Mouse (Mus musculus) retina, postnatal 7 days (tissue): ENCODE measurements at regions not wholly inside any gene's neighbourhood (a gene's known extent, or its start where the extent isn't known, plus 50 kb on each side); places are given as distances from the start of the nearest gene placed in this dataset.
A peak's percentile ranks its signal among the peaks of the same experiment; 100 is the strongest.

Experiments used
- DNase-seq: peaks from one replicate; pipeline ENCODE4 v3.0.0-alpha.2; 2012; ENCODE audit warnings: low read depth, low spot score

DNA sequence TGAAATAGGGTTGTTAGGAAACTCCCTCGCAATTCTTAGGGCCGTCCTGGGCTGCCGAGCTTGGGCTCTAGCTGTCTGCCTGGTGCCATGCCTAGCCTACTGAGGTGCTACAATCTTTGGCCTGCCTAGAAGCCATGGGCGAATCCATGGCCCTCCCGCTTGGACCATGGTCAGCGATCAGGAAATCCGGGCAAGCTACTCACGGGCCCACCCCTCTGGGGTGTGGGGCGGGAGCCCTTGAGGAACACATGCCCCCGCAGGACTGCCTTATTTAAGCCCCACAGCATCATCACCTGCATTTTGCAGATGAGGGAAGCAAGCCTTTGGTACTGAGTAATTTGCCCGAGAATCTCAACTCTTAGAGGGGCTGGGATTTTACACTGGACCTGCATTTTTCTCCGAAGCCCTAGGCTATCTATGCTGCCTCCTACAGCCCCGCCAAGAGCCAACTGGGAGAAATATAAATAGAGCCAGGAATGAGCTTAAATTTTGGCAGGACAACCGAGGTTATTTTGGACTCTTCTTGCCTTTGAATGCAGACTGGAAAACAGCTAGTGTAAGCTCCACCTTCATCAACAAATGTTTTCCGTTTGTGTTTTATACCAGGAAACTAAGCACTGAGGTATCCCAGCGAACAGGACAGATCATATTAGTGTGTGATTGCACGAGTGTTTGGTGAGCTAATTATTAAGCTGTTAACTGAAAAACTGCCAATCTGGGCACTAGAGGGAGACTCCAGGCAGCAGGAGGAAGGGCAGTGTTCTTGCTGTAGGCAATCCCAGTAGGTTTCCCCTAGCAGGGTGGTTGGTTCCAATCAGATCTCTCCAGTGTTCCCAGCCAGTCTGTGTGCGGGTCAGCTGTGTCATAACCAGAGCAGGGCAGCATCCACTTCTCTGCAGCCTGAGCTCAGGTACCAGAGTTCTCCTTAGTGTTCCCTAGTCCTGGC is 183.6 kb upstream of the Foxn2 start:
- DNase-seq, result no peak

DNA sequence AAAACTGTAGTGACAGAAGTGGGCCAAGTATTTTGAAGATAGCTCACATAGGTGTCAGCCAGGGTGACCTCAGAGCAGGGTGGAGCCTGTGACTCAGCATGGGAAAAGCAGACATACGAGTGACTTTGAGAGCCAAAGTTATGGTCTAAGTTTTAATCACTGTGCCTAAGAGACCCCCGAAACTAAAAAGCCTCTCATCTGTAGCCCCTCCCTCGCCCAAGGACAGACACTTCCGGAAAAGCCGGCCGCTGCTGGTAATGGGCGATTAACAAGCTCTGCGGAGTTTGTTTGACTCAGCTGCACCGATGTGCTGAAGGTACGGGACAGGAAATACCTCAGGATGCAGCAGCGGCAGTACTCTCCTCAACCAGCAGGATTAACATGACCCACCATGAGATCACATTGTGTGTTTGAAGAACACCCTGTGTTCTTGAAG is 182.1 kb upstream of the Foxn2 start:
- no peak for DNase-seq

DNA sequence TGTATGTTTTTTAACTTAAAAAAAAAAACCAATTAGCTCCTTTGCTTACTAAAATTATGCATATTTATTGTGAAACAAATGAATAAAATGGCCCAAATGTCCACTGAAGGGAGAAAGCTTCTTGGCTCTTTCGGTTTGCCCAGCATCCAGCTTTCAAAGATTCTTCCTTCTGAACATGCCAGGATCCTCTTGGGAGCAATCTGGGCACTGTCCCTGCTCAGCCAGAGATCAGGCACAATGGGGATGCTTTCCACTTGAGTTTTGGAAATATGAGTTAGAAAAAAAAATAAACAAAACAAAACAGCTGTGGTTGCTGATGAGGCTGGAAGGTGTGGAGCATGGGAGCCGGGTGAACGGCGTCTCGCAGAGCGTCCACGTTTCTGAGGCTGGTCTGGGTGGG is 180.3 kb upstream of the Foxn2 start:
- DNase-seq, result no peak

DNA sequence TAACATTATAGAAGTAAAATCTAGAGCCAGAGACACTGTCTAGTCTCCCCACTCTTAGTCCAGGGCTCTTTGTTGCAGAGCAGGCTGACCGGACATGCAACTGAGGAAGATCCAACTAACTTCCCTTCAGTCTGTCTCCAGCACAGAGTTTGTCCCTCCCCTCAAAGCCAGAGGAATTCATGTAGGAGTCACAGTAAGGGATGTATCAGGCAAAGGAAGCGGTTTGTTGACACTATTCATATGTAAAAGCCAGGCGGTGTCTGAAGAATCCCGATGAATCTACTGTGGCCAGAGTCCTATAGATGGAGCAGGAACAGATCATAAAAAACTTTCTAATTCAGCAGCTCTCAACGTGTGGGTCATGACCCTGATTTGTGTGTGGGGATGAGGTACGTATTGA is 179.7 kb upstream of the Foxn2 start:
- no peak for DNase-seq

DNA sequence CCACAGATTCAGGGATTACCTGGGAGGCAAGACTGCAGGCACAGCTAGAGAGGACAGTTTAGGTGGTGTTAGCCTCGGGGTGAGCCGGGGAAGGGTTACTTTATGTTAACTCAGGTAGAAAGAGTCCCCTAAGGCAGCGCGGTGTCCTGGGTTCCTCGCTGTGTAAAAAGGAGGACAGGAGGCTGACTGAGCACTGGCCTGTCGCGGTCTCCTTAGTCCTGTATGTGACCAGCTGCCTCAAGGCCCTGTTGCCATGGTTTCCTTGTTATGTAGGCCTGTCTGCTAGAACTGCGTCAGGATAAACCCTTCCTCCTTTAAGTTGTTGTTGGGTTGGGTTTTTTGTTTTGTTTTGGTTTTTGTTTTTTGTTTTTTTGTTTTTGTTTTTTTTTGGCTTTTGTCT is 179.0 kb upstream of the Foxn2 start:
- no peak for DNase-seq

DNA sequence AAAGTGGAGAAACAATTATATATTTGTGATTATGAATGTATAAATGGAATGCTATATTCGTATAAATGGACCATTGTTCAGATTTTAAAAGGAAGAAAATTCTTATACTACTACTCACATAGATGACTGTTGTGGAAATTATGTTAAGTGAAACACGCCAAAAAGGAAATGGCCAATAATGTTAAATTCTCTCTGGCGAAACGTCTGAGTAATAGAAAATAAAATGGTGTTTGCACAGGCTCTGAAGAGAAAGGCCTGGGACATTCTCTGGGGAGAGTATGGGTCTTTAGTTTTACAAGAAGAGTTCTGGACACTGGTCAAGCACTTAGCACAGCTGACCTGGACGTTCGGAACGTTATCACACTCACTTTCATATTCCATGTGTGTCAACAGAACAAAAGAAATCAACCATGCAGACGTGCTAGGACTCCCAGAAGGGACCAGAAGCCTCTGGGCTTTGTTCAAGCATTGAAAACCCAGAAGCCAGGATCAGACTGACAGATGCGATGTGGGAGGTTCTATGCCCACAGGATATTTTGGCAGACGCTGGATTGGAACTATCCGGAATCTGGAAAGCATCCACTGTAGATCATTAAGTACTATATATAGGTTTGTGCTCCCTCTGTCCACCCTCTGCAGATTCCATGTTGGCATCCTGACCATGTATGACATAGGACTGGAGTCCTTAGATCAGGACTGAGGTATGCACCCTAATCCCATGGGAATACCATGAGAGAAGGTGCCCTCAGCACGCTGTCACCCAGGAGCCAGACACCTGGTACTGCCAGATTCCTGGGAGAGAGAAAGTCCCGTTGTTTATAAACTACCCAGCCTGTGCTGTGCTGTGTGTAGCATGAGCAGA is 178.0 kb upstream of the Foxn2 start:
- no peak for DNase-seq

DNA sequence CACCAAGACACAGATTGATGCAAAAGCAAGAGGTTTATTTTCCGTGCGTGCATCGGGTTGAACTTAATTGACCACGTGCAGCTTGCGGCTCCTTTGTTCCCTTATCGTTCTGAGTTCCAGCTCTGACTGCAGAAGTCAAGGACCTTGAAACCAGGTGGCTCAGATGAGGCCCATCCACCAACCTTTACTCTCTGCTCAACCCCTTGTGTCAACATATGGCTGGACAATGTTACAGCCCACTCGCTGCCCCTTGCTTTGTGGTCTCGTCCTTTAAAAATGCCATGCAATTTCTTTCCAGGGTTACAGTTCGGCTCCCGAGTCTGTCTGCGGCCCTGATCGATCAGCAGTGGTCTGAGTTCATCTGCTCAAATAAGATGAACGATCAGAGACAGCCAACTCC is 175.2 kb upstream of the Foxn2 start:
- no peak for DNase-seq

DNA sequence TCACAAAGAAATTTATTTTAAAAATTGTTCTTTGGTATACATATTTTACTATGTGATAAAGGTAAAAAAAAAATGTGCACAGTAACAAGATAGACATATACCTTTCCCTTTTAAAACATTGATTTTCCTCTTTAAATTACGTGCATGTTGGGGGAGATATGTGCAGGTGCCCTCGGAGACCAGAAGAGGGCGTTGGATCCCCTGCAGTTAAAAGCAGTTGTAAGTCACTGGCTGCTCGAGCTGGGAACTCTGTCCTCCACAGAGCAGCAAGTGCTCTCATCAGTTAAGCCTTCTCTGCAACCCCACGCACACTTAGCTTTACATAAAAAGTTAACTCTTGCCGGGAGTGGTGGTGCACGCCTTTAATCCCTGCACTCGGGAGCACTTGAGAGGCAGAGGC is 172.3 kb upstream of the Foxn2 start:
- DNase-seq, result no peak

DNA sequence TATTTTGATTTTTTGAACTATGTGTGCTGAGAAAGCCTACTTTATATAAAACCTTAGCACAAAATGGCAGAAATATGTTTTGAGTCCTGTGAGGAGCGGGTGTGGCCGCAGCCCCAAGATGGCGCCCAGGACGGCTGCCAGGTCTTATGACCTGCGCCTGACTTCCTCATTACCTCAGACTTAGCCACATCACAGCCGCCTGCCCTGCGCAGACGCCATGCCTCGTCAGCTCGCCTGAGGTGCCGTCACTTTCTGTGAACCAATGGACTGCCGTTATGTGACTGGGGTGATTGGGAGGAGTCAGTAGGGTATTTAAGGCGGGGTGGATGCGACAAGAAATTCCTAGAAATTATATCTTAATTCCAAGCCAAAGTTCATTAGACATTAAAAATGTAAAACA is 171.7 kb upstream of the Foxn2 start:
- no peak for DNase-seq

DNA sequence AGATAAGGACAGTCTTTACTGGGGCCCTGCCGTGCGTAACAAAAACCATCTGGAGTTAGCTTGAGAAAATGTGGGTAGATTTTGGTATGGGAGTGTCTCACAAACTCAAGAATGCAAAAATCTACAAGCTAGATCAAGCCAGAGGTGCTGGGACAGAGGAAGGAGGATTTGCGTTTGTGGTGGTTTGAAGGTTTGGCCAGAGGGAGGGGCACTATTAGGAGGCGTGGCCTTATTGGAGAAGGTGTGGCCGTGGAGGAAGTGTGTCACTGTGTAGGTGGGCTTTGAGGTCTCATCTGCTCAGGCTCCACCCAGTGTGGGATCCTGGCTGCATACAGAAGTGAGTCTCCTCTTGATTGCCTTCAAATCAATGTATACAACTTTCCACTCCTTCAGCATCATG is 169.6 kb upstream of the Foxn2 start:
- DNase-seq, result no peak

DNA sequence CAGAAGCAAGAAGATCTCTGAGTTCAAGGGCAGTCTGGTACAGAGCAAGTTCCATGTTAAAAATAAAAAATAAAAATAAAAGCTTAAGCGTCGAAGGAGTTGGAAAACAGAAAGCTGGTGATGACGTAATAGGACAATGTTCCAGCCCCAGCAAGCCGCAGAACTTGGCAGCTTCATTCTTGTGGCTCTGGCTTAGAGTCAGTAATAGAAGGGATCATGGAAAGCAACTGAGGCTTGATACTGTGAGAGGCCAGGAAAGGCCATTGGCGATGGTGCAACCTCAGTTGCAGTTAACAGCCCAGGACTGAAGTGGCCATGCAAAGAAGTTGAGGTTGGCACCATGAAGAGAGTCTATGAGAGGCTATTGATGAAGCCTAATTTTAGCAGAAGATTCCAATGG is 168.3 kb upstream of the Foxn2 start:
- DNase-seq, result no peak

DNA sequence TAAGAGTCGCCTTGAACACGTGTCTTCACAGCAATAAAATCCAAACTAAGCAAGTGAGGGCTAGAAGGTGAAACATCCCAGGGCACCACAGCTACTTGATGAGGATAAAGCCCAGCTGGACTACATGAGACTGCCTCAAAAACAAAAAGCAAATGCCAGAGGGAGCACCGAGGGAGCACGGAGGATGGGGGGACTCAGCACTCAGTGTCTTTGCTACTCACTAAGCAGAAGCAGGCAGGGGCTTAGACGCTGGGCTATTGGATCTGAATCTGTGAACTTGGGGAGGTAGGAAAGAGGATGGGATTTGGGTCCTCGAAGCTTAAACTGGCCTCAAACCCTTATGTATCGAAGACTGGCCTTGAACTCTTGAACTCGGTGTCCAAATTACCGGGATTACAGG is 167.0 kb upstream of the Foxn2 start:
- no peak for DNase-seq

DNA sequence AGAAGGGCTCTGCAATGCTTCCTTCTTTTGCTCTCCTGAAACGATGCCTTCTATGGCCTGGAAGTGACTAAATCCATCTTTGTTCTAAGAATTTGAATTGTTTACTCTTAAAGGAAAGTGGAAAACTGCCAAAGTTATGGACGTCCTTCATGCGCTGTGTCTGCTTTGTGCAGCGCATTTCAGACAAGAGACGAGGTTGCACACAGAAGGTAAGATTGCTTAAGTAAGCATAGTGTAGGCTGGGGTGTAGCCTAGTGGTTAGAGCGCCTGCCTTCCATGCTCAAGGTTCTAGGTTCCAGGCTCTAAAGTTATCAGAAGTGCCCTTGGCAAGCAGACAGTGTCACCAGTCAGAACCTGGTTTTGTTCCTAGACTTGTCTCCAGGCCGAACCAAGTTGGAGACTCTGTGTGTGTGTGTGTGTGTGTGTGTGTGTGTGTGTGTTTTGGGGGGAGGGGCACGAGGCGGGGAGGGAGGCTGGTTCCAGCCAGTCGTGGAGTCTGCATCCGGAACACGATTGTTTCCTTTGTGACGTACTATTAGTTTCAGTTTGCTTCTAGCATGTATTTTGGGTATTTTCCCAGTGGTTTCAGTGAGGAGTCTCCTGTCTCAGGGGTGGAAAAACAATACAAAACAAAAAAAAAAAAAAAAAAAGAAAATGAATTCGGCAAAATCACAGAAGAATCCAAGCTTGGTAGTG is 166.4 kb upstream of the Foxn2 start:
- no peak for DNase-seq

DNA sequence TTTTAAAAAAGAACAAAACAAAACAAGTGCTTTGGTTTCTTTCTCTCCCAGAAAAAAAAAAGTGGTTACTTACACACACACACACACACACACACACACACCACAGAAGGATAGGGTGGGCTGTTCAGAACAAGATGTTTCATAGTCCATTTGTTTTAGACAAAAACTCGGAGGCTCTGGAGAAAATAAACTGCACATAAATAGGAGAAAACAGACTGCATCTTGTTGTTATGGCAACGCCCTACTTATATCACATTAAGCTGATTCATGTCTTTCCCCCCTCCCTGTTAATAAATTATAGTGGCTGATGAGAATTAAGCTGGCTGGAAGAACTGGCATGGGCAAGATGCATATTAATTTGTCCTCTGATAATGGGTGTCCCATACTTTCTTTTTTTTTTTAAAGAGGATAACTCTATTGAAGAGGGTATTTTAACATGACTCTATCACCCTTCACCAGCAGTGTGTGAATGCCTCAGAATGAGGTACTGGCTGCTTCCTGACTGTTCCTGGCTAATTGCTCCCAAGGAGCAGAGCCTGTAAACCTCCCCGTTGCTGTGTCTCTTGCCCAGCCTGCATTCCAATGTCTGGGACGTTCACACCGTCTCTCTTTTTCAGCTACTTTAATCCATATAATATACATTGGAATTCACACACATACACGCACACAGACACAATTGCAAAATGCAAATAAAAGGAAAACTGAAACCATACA is 165.6 kb upstream of the Foxn2 start:
- peak; percentile 43 for DNase-seq

DNA sequence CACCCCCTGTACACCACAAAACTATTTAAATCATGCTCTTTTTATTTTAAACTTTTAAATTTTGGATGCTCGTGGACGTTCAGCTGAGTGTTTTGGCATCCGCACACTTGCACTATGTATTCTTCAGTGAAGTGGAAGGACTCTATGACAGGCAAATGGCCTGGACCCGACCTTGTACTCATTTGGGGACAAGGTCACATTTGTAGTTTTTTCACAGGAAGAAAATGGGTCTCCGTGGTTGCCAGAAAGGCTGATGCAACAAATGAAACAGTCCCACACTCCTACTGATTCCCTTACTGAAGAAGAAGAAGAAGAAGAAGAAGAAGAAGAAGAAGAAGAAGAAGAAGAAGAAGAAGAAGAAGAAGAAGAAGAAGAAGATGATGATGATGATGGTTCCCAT is 160.9 kb upstream of the Foxn2 start:
- DNase-seq, result no peak

DNA sequence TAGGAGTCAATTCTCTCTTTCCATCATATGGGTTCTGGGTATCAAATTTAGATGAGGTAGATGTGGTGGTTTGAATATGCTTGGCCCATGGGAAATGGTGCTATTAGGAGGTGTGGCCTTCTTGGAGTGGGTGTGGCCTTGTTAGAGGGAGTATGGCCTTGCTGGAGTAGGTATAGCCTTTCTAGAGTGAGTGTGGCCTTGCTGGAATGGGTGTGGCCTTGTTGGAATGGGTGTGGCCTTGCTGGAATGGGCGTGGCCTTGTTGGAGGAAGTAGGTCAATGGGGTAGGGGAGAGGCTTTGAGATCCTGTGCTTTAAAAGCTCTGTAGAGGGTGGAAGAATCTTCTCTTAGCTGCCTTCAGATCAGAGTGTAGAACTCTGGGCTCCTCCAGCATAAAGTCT is 157.8 kb upstream of the Foxn2 start:
- no peak for DNase-seq

DNA sequence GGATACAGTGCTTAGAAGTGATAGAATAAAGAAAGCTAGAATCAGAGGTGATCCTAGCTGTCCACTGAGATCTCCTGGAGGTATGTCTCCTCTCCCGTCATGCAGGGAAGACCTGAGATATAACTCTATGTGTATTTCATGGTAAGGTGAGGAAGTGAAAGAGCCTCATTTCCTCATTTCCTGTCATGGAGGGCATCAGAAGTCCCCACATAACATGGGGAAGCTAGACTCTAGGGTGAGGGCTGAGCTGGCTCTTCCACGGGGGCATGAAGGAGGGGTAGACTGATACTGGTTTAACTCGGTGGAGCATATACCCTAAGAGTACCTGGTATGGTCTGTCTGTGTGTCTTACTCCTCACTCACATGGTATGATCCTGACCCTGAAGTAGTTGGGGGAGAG is 156.0 kb upstream of the Foxn2 start:
- DNase-seq, result no peak

DNA sequence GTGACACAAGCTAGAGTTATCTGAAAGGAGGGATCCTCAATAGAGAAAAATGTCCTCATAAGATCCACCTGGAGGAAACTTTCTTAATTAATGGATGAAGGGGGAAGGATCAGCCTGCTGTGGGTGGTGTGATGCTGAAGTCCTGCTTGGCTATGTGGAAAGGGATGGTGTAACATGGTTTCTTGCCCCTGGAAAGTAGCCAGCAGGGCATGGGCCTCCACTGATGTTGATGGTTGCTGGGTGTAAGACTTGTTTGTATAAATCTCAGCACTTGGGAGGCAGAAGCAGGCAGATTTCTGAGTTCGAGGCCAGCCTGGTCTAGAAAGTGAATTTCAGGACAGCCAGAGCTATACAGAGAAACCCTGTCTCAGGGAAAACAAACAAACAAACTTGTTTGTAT is 152.7 kb upstream of the Foxn2 start:
- no peak for DNase-seq

DNA sequence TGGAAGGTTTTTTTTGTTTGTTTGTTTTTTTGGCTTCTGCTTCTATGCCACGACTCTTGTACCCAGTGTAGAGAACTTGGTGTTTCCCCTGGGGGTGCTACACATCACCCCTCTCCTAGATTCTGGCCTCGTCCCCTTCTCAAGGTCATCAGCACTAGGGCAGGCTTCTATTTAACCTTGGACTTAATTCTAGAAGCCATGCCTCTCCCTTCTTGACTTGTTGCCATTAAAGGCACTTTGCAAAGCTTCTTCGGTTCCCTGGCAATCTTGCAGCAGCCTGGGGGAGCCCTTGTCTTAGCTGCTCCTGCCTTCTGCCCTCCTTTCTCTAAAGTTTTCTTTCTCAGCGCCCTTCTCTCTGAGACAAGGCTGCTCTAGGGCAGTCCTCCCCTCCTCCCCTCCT is 143.0 kb upstream of the Foxn2 start:
- DNase-seq, result no peak

DNA sequence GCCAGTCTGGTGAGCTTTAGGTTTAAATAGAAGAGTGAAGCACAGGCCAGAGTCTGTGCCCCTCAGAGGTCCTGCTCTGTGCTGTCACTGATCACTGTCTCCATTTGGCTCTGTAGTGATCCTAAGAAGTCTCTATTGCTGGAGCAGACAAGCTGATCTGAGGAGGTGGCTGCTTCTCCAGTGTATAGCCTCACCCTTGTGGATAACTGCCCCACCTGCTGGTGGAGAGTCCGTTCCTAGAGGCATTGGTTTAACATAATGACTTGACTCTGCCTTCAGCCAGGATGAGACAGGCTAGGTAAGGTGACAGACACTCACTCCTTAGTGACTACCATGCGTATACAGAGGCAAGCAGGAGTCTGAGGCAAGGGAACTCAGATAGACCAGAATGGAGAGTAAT is 136.5 kb upstream of the Foxn2 start:
- no peak for DNase-seq

DNA sequence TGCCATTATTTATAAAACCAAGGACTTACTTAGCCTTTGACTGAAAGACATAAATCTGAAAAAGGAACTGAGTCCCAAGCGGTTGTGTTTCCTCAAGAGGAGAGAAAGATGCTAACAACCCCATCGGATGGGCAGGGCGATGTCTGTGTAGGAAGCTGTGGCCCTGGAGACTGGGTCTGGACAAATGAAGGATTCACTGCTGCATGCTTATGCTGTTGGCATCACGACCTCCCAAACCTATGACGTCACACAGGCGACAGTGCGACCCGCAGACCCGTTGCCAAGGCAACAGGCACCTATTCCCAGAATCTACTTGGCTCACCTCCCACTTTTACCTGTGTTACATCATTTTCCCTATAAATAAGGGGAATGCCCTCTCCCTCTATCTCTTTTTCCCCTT is 135.3 kb upstream of the Foxn2 start:
- DNase-seq, result no peak

DNA sequence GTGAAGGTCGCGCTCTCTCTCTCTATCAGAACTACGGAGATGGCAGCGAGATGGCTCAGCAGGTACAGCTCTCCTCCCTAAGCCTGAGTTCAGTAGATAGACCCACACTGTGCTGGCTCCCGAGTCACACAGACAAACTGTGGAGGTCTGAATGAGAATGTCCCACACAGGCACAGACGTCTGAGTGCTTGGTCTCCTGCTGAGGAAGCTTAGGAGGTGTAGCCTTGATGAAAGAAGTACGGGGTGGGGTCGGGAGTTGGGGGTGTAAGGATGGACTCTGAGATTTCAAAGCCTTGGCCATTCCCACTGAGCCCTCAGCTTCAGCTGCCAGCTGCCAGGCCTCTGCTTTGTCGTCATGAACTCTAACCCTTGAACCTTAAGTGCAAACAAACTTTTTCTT is 134.2 kb upstream of the Foxn2 start:
- DNase-seq, result no peak
